20 mouse cellular contexts compared by ENCODE assay signal in genomic region chr12:15319647-15320046, GRCm38 (mm10).
DNase-seq lines count a peak whose midpoint lies in the region; ATAC-seq and TF ChIP-seq lines count a peak whose summit lies in the region.
"Had no signal": no experiment of that assay in that cellular context is flagged by ENCODE, and none has a peak within 500 bp of the region (broad histone marks: within the 10 kb centered on the region; RNA-seq: fewer than 3 reads in every experiment).

No protein-coding gene starts in this region.

- intact Hi-C loops in left cerebral cortex, postnatal 10 days (cut with DNase I) = no loop called here
- intact Hi-C loops in heart, postnatal 14 days (cut with DNase I) = no loop called here

- no peak overlapping the region for H3K4me3 ChIP-seq in C2C12 (ENCODE audit: insufficient read depth, poor library complexity, severe bottlenecking)
- H3K4me3 ChIP-seq in intestine, embryonic 14.5 days (ENCODE audit: low read depth, low read length) = no peak overlapping the region
- H3K4me3 ChIP-seq in myocyte = no peak overlapping the region
- no peak overlapping the region for H3K4me3 ChIP-seq in stomach, postnatal 0 days (ENCODE audit: low read depth, low read length)
- H3K4me3 ChIP-seq: embryonic facial prominence, embryonic 12.5 days; forebrain, embryonic 12.5 days; heart, adult 2 months; hindbrain, embryonic 15.5 days had no signal

- H3K36me3 ChIP-seq in C2C12 (ENCODE audit: control insufficient read depth, insufficient read depth) = no peaks in the 10 kb centered on the region
- H3K36me3 ChIP-seq in intestine, embryonic 14.5 days (ENCODE audit: control insufficient read depth, insufficient read depth, low read length) = no peaks in the 10 kb centered on the region
- no peaks in the 10 kb centered on the region for H3K36me3 ChIP-seq in myocyte (ENCODE audit: control insufficient read depth, insufficient read depth)
- H3K36me3 ChIP-seq in stomach, postnatal 0 days (ENCODE audit: control insufficient read depth, insufficient read depth, low read length) = no peaks in the 10 kb centered on the region
- H3K36me3 ChIP-seq: embryonic facial prominence, embryonic 12.5 days; forebrain, embryonic 12.5 days; hindbrain, embryonic 15.5 days had no signal

- H3ac ChIP-seq in C2C12 (ENCODE audit: control insufficient read depth, insufficient read length, low read depth) (no peak overlapping the region), myocyte (ENCODE audit: control insufficient read depth, insufficient read length) (no peak overlapping the region)

- peak; percentile 62; the same call in 1 of the 2 replicates for ATAC-seq in intestine, embryonic 14.5 days (replicated peaks; ENCODE audit: low FRiP score, low TSS enrichment, low read depth)
- peak; percentile 85 for ATAC-seq in stomach, postnatal 0 days (ENCODE audit: low FRiP score, low TSS enrichment)
- ATAC-seq: forebrain, embryonic 16.5 days had no signal

- H3K4me2 ChIP-seq in intestine, embryonic 14.5 days (ENCODE audit: low read length) = no peak overlapping the region
- no peak overlapping the region for H3K4me2 ChIP-seq in myocyte (ENCODE audit: low read depth)
- no peak overlapping the region for H3K4me2 ChIP-seq in stomach, postnatal 0 days (replicated peaks; ENCODE audit: low read depth)
- H3K4me2 ChIP-seq: embryonic facial prominence, embryonic 12.5 days; forebrain, embryonic 12.5 days; heart, embryonic 11.5 days; hindbrain, embryonic 15.5 days had no signal

- no peak for TF ChIP-seq POLR2A in myocyte (IDR thresholded peaks at IDR 0.05; ENCODE audit: insufficient read length, low read depth)

- no peak for TF ChIP-seq CTCF in C2C12 (IDR thresholded peaks at IDR 0.05; ENCODE audit: control insufficient read depth, insufficient read depth, insufficient read length)
- no peak for TF ChIP-seq CTCF in stomach, postnatal 0 days (IDR thresholded peaks at IDR 0.05; ENCODE audit: low read depth)

- H3K79me2 ChIP-seq in C2C12 (ENCODE audit: control insufficient read depth, insufficient read depth) = no peaks in the 10 kb centered on the region
- no peaks in the 10 kb centered on the region for H3K79me2 ChIP-seq in myocyte (ENCODE audit: control insufficient read depth, insufficient read depth)

- WGBS in intestine, embryonic 14.5 days = 41% methylated on average over 1 of the region's 1 CpGs
- WGBS in stomach, postnatal 0 days = 33% methylated on average over 1 of the region's 1 CpGs

- H3K27ac ChIP-seq in intestine, embryonic 14.5 days (ENCODE audit: low read depth) = no peak overlapping the region
- no peak overlapping the region for H3K27ac ChIP-seq in stomach, postnatal 0 days (replicated peaks)
- H3K27ac ChIP-seq: embryonic facial prominence, embryonic 12.5 days; forebrain, embryonic 12.5 days; heart, adult 2 months; hindbrain, embryonic 15.5 days had no signal

- DNase-seq in intestine, embryonic 14.5 days (ENCODE audit: low spot score) = no peak
- DNase-seq in stomach, postnatal 0 days (ENCODE audit: low spot score) = peak; percentile 41
- DNase-seq in left cerebral cortex, postnatal 10 days (ENCODE audit: extremely low spot score in 1 of 2, low spot score in 2 of 2) = no peak
- no peak for DNase-seq in right cerebral cortex, postnatal 10 days (ENCODE audit: low spot score in 2 of 2)
- no peak for DNase-seq in heart, postnatal 14 days
- DNase-seq: adrenal gland, adult 8-10 months; adrenal gland, postnatal 36 days; cerebellum, adult 11 months; cerebellum, adult 8-10 months; cerebellum, postnatal 25 days; gastrocnemius, postnatal 14 days; heart, adult 2 months; heart, postnatal 36 days had no signal

- no peaks in the 10 kb centered on the region for H3K9me3 ChIP-seq in intestine, embryonic 14.5 days (ENCODE audit: control insufficient read depth, low read length)
- H3K9me3 ChIP-seq in stomach, postnatal 0 days (ENCODE audit: control insufficient read depth, low read length) = no peaks in the 10 kb centered on the region
- H3K9me3 ChIP-seq: embryonic facial prominence, embryonic 12.5 days; forebrain, embryonic 12.5 days; hindbrain, embryonic 15.5 days had no signal

- no peaks in the 10 kb centered on the region for H3K79me3 ChIP-seq in C2C12 (ENCODE audit: low read depth)

- TF ChIP-seq EP300 in stomach, postnatal 0 days (optimal IDR thresholded peaks at IDR 0.05) = no peak

- H3K27me3 ChIP-seq in C2C12 (ENCODE audit: control insufficient read depth, insufficient read depth, insufficient read length) (no peaks in the 10 kb centered on the region), myocyte (ENCODE audit: control insufficient read depth, insufficient read depth, insufficient read length) (no peaks in the 10 kb centered on the region)
- no peaks in the 10 kb centered on the region for H3K27me3 ChIP-seq in intestine, embryonic 14.5 days (replicated peaks; ENCODE audit: control insufficient read depth, insufficient read depth, low read length)
- no peaks in the 10 kb centered on the region for H3K27me3 ChIP-seq in stomach, postnatal 0 days (ENCODE audit: control insufficient read depth, insufficient read depth, low read length)
- H3K27me3 ChIP-seq: embryonic facial prominence, embryonic 12.5 days; forebrain, embryonic 12.5 days; hindbrain, embryonic 15.5 days had no signal

- H3K4me1 ChIP-seq in intestine, embryonic 14.5 days (replicated peaks; ENCODE audit: control insufficient read depth, insufficient read depth, low read length) = no peaks in the 10 kb centered on the region
- no peaks in the 10 kb centered on the region for H3K4me1 ChIP-seq in stomach, postnatal 0 days (replicated peaks; ENCODE audit: control insufficient read depth, insufficient read depth)
- H3K4me1 ChIP-seq: embryonic facial prominence, embryonic 12.5 days; forebrain, embryonic 12.5 days; hindbrain, embryonic 15.5 days had no signal

- no peak overlapping the region for H3K9ac ChIP-seq in intestine, embryonic 14.5 days (ENCODE audit: low read length)
- H3K9ac ChIP-seq in stomach, postnatal 0 days (ENCODE audit: low read length) = no peak overlapping the region
- H3K9ac ChIP-seq: embryonic facial prominence, embryonic 12.5 days; forebrain, embryonic 12.5 days; hindbrain, embryonic 15.5 days had no signal

TF ChIP-seq in C2C12, 6 proteins besides CTCF, POLR2A, EP300 and RAD21:
- TF ChIP-seq USF1 (IDR thresholded peaks at IDR 0.05; ENCODE audit: low read depth) = peak; percentile 57
- no peak for TF ChIP-seq MAX (IDR thresholded peaks at IDR 0.05)
- no peak for TF ChIP-seq CEBPB (IDR thresholded peaks at IDR 0.05; ENCODE audit: low read depth)
- no peak for TF ChIP-seq MYOD1 (IDR thresholded peaks at IDR 0.05; ENCODE audit: control insufficient read depth, insufficient read length, low read depth)

TF ChIP-seq in myocyte, 11 proteins besides CTCF, POLR2A, EP300 and RAD21:
- TF ChIP-seq TCF3 (IDR thresholded peaks at IDR 0.05; ENCODE audit: insufficient read length, low read depth) (no peak), USF1 (IDR thresholded peaks at IDR 0.05; ENCODE audit: low read depth) (peak; percentile 47)
